Mouse (Mus musculus) cortical plate, adult 2 months (tissue): Measurements from ENCODE around the gene Stk11.

Source experiments
- CTCF ChIP-seq: fragments of 200-500 bp; IDR thresholded peaks from 2 replicates; pipeline ENCODE4 v1.5.1; 2011; ENCODE audit warnings: mild to moderate bottlenecking, control low read depth, low read length; ENCODE audit not compliant: insufficient read depth; ENCODE audit errors: extremely low read depth
- POLR2A ChIP-seq: fragments of 200-500 bp; IDR thresholded peaks from 2 replicates; pipeline ENCODE4 v1.6.1; 2011; ENCODE audit warnings: mild to moderate bottlenecking, low read length, control low read depth; ENCODE audit not compliant: insufficient read depth; ENCODE audit errors: extremely low read depth

GRCm38 (mm10) chr10:80117736-80118135, 2.1 kb downstream of the Stk11 start:
- TF ChIP-seq CTCF (no peak), POLR2A (no peak)
